Mouse (Mus musculus): ENCODE data around the gene Gm9958. TPM values are rescaled to one million over a fixed set of nuclear protein-coding genes. Genes with fewer than 3 reads are reported as not detected.

Gene Gm9958
- polyA plus RNA-seq (2015; fragmentation: Nextera tagmentation; extraction: Ambion mirVana): 1.4 and 3.3 TPM in 2 replicates

DNA sequence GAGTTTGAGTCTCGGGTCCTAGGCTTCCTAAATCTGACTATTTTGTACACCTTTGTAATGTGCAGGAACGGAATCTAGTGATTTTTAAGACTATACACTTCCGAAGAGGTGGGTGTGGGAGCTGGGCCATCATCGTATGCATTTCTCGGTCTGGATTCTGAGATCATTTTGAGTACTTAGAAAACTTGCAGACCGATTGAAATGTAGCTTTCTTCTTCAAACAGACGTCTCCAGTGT, at the start of gene Gm9958:
TSS of gene Gm9958 (plus strand) at position 138 of the 237 bp plus-strand sequence.

GRCm38 (mm10) chr5:90366121-90367066, 610 bp upstream of the Gm9958 start, which contains the start of gene Ankrd17:
Gene Ankrd17 (minus strand): TSS chr5:90366577.

Other genes starting within 250 kb of the Gm9958 start
- gene Cox18, start 143.2 kb upstream of the Gm9958 start, polyA plus RNA-seq (2015; fragmentation: Nextera tagmentation; extraction: Ambion mirVana): 34.6 and 77.7 TPM in 2 replicates
- gene Ankrd17, start 627 bp upstream of the Gm9958 start, polyA plus RNA-seq (2015; fragmentation: Nextera tagmentation; extraction: Ambion mirVana): 13.0 and 20.9 TPM in 2 replicates
- gene Alb, start 93.7 kb downstream of the Gm9958 start, polyA plus RNA-seq (2015; fragmentation: Nextera tagmentation; extraction: Ambion mirVana): 405 and 629 TPM in 2 replicates
- 227 and 350 TPM in 2 replicates for gene Afp, start 123.5 kb downstream of the Gm9958 start, polyA plus RNA-seq (2015; fragmentation: Nextera tagmentation; extraction: Ambion mirVana)
- gene Afm, start 151.7 kb downstream of the Gm9958 start, polyA plus RNA-seq (2015; fragmentation: Nextera tagmentation; extraction: Ambion mirVana): 1.4 and 1.7 TPM in 2 replicates
- gene 5830473C10Rik, start 193.9 kb downstream of the Gm9958 start, polyA plus RNA-seq (2015; fragmentation: Nextera tagmentation; extraction: Ambion mirVana): 0.22 and 0.46 TPM in 2 replicates